Mouse (Mus musculus) midbrain, postnatal 0 days (tissue): ENCODE data around the gene Sat2. TPM values are rescaled to one million over a fixed set of nuclear protein-coding genes. Genes with fewer than 3 reads are reported as not detected.
"Not testable (repeated sequence)": the region's sequence is repeated elsewhere in the genome, so short reads cannot be mapped to it uniquely, and the experiment has no call there.

Experiments
- ATAC-seq: fragments of 200-750 bp; cut with Nextera tagmentation; 2 replicates; pipeline ENCODE4 v1.8.0; 2017; ENCODE audit warnings: moderate number of reproducible peaks, mild to moderate bottlenecking, moderate TSS enrichment, moderate library complexity; ENCODE audit not compliant: low FRiP score
- DNase-seq: peaks from one replicate; pipeline ENCODE4 v3.0.0-alpha.2; 2015; ENCODE audit warnings: low spot score
- H3K27ac ChIP-seq: fragments of 300-500 bp; sonication (generic); 2 replicates; pipeline ENCODE4 v1.5.1; 2014; ENCODE audit warnings: low read depth, mild to moderate bottlenecking, low read length, mixed read lengths
- H3K27me3 ChIP-seq: fragments of 300-500 bp; sonication (generic); 2 replicates; pipeline ENCODE4 v1.6.1; 2014; ENCODE audit warnings: low read length, control low read depth, mixed read lengths; ENCODE audit not compliant: insufficient read depth
- H3K36me3 ChIP-seq: fragments of 300-500 bp; sonication (generic); 2 replicates; pipeline ENCODE4 v1.6.1; 2014; ENCODE audit warnings: low read length, control low read depth, mixed read lengths; ENCODE audit not compliant: insufficient read depth
- H3K4me1 ChIP-seq: fragments of 300-500 bp; sonication (generic); 2 replicates; pipeline ENCODE4 v1.6.1; 2014; ENCODE audit warnings: mild to moderate bottlenecking, control low read depth, antibody characterized with exemption, low read length, mixed read lengths; ENCODE audit not compliant: insufficient read depth
- H3K4me2 ChIP-seq: fragments of 300-500 bp; sonication (generic); 2 replicates; pipeline ENCODE4 v1.6.1; 2014; ENCODE audit warnings: low read depth, mild to moderate bottlenecking, low read length, mixed read lengths; ENCODE audit not compliant: poor library complexity, severe bottlenecking
- H3K4me3 ChIP-seq: fragments of 300-500 bp; sonication (generic); 2 replicates; pipeline ENCODE4 v1.5.1; 2014; ENCODE audit warnings: low read depth, mild to moderate bottlenecking, low read length, moderate library complexity
- H3K9ac ChIP-seq: fragments of 300-500 bp; sonication (generic); replicated peaks from 2 replicates; pipeline ENCODE4 v1.6.1; 2014; ENCODE audit warnings: mild to moderate bottlenecking, low read length, moderate library complexity, mixed read lengths; ENCODE audit not compliant: poor library complexity, severe bottlenecking
- H3K9me3 ChIP-seq: fragments of 300-500 bp; sonication (generic); 2 replicates; pipeline ENCODE4 v1.6.1; 2016; ENCODE audit warnings: low read length, control low read depth
- CTCF ChIP-seq: IDR thresholded peaks from 2 replicates; pipeline ENCODE4 v1.5.1; 2016; ENCODE audit warnings: antibody characterized with exemption, mild to moderate bottlenecking
- WGBS: fragments of 180-500 bp; shearing (Covaris S2); extraction: QIAGEN DNeasy Blood & Tissue Kit; methylation state at CpG from one replicate; pipeline ENCODE4 v1.1.7; 2014; 5-methylcytosine and 5-hydroxymethylcytosine counted together
- polyA plus RNA-seq: library from polyadenylated mRNA; unstranded; fragments of >200 nt; fragmentation: Nextera tagmentation; extraction: Ambion mirVana; gene quantifications from 2 replicates; pipeline ENCODE4 v1.2.1, GENCODE M21; 2015
- total RNA-seq: library from RNA; depleted of rRNA; stranded (reverse); fragments of >200 nt; gene quantifications from 2 replicates; pipeline ENCODE4 v1.2.3, GENCODE M21; 2014

The Sat2 gene
- total and polyA plus RNA-seq, 2 experiments from 2014 or later, result 13.3 to 29.9 TPM

- Histone ChIP-seq H3K4me3 (no peak overlapping the region), H3K9me3 (no peaks in the 10 kb centered on the region), H3K27ac (no peak overlapping the region), H3K27me3 (no peaks in the 10 kb centered on the region), H3K4me1 (0 out of 2 replicates have a peak, but pooled peaks cover 4% of the 10 kb centered on the region), H3K9ac (no peak overlapping the region), H3K36me3 (no peaks in the 10 kb centered on the region), H3K4me2 (no peak overlapping the region)
- DNase-seq (no peak), ATAC-seq (no peak)
- WGBS, result 89% methylated on average over 7 of the region's 7 CpGs
- TF ChIP-seq CTCF, result no peak
These were observed 1.3 kb upstream of the Sat2 start for GRCm38 (mm10) chr11:69620394-69621081.

GRCm38 (mm10) chr11:69622406-69622805 lies 582 bp downstream of the Sat2 start:
- no peaks in the 10 kb centered on the region for H3K27me3 ChIP-seq
- peak overlapping the region; percentile 51 for H3K4me3 ChIP-seq
- DNase-seq, result peak; percentile 18
- H3K9me3 ChIP-seq, result no peaks in the 10 kb centered on the region
- no peak for TF ChIP-seq CTCF
- H3K27ac ChIP-seq, result peak overlapping the region; percentile 85
- 0 out of 2 replicates have a peak, but pooled peaks cover 4% of the 10 kb centered on the region for H3K4me1 ChIP-seq
- ATAC-seq, result no peak
- H3K36me3 ChIP-seq, result no peaks in the 10 kb centered on the region
- peak overlapping the region; percentile 89 for H3K9ac ChIP-seq
- peak overlapping the region; percentile 76 for H3K4me2 ChIP-seq
- WGBS, result 34% methylated on average over 6 of the region's 6 CpGs

DNA sequence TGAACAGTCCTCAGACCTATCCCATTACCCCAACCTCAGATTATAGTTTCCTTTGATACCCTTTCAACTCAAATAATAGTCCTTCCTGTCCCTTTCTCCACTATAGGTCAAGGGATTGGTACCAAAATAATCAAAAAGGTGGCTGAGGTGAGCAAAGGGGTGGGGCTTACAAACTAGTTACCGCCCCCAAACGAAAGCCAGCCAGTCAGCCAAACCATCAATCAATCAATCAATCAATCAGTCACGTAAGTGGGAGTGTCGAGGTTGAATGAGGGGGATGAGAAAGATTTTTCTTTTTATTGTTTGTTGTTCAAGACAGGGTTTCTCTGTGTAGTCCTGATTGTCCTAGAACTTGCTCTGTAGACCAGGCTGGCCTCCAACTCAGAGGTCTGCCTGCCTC lies 1.2 kb downstream of the Sat2 start:
- TF ChIP-seq CTCF, result no peak
- DNase-seq (no peak), ATAC-seq (no peak)
- Histone ChIP-seq H3K4me2 (peak overlapping the region; percentile 76), H3K27me3 (no peaks in the 10 kb centered on the region), H3K27ac (peak overlapping the region; percentile 85), H3K9me3 (no peaks in the 10 kb centered on the region), H3K4me1 (0 out of 2 replicates have a peak, but pooled peaks cover 4% of the 10 kb centered on the region), H3K36me3 (no peaks in the 10 kb centered on the region), H3K9ac (peak overlapping the region; percentile 89), H3K4me3 (peak overlapping the region; percentile 51)
- 68% methylated on average over 4 of the region's 4 CpGs for WGBS

DNA sequence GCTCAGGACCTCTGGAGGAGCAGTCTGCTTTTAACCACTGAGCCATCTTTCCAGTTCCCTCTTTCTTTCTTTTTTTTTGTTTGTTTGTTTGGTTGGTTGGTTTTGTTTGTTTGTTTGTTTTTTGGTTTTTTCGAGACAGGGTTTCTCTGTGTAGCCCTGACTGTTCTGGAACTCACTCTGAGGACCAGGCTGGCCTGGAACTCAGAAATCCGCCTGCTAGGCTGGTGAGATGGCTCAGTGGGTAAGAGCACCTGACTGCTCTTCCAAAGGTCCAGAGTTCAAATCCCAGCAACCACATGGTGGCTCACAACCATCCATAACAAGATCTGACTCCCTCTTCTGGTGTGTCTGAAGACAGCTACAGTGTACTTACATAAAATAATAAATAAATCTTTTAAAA lies 2.5 kb downstream of the Sat2 start:
- not testable (repeated sequence) for H3K9me3 ChIP-seq, ATAC-seq, H3K9ac ChIP-seq, H3K36me3 ChIP-seq, H3K4me1 ChIP-seq, H3K27ac ChIP-seq, H3K27me3 ChIP-seq, H3K4me2 ChIP-seq, H3K4me3 ChIP-seq, DNase-seq
- WGBS, result 85% methylated on average over 2 of the region's 2 CpGs

- ATAC-seq, result no peak
These were observed 6.5 kb downstream of the Sat2 start for GRCm38 (mm10) chr11:69628286-69628685.

GRCm38 (mm10) chr11:69629802-69630201 lies 8.0 kb downstream of the Sat2 start:
- no peak overlapping the region for H3K9ac ChIP-seq
- H3K9me3 ChIP-seq, result no peaks in the 10 kb centered on the region
- H3K36me3 ChIP-seq, result no peaks in the 10 kb centered on the region
- no peak for DNase-seq
- WGBS, result 79% methylated on average over 1 of the region's 1 CpGs
- no peak overlapping the region for H3K4me3 ChIP-seq
- ATAC-seq, result no peak
- H3K4me2 ChIP-seq, result no peak overlapping the region
- H3K27ac ChIP-seq, result no peak overlapping the region
- no peaks in the 10 kb centered on the region for H3K4me1 ChIP-seq
- no peaks in the 10 kb centered on the region for H3K27me3 ChIP-seq
- TF ChIP-seq CTCF, result peak; percentile 64

More at GRCm38 (mm10) chr11:69628286-69628685, 6.5 kb downstream of the Sat2 start:
- H3K36me3 ChIP-seq, result no peaks in the 10 kb centered on the region
- no peak overlapping the region for H3K9ac ChIP-seq
- H3K9me3 ChIP-seq, result no peaks in the 10 kb centered on the region
- H3K27me3 ChIP-seq, result no peaks in the 10 kb centered on the region
- WGBS, result 39% methylated on average over 6 of the region's 6 CpGs
- peak; percentile 93 for TF ChIP-seq CTCF
- H3K4me3 ChIP-seq, result no peak overlapping the region
- no peaks in the 10 kb centered on the region for H3K4me1 ChIP-seq
- H3K4me2 ChIP-seq, result no peak overlapping the region
- no peak overlapping the region for H3K27ac ChIP-seq
- peak; percentile 80 for DNase-seq
